Mouse (Mus musculus) erythroblast, adult 5-6 weeks (primary cell): ENCODE results near the gene Emg1. TPM values are rescaled to one million over a fixed set of nuclear protein-coding genes. Genes with fewer than 3 reads are reported as not detected.
A peak's percentile ranks its signal among the peaks of the same experiment; 100 is the strongest.

Experiments
- ATAC-seq: replicated peaks from 2 replicates; pipeline ENCODE4 v1.8.0; 2016; ENCODE audit warnings: moderate number of reproducible peaks, mild to moderate bottlenecking, moderate TSS enrichment, inconsistent platforms; ENCODE audit not compliant: poor library complexity, low FRiP score, severe bottlenecking
- total RNA-seq, 2 experiments: library from RNA; stranded (forward) in 1 of 2; stranded (reverse) in 1 of 2; fragments of 150-400 nt in 1 of 2; fragments of 200-764, 138-1000 nt in 1 of 2; gene quantifications; 2 replicates each; pipeline versions ENCODE4 v1.2.3 to v1.2.4; 2015 to 2017; ENCODE audit warnings: low replicate concordance in 2 of 2

Emg1 gene
- total RNA-seq (2015; ENCODE audit: low replicate concordance): 65.1 and 66.0 TPM in 2 replicates
- total RNA-seq (2017; ENCODE audit: low replicate concordance): 35.8 and 37.2 TPM in 2 replicates

DNA sequence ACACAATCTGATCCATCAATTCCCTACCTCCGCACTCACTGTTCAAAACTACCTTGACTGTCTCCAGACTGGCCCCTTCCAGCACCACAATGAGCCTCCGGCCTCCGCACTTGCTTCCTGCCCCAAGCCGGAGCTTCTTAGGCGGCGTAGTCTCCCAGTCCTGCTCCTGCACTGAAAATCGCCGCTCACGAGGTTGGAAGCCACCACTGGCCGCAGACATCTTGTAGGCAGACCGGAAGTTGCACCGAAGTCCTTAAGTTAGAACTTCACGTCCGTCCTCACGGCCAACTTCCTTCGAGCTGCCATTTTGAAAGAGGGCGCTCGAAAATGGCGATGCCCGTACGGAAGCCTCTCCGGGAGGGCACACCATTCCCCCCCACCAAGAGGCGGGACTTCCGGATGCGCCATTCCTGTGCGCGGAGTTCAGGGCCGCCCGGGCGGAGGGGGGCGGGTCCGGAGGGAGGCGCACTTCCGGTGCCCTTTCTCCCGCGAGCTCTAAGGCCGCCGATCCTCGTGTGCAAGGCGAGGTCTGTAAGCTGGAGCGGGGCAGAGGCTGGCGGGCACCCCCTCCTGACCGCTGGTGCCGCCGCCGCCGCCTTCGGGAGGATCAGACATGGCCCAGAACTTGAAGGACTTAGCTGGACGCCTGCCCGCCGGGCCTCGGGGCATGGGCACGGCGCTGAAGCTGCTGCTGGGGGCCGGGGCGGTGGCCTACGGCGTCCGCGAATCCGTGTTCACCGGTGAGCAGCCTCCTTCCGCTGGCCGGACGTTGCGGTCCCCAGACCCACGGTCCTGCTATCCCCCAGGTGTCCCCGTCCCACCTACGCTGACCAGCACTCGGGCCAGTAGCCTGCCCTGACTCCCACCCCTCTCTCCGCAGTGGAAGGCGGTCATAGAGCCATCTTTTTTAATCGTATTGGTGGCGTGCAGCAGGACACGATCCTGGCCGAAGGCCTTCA is at the start of gene Emg1, which contains the start of gene Phb2:
Gene Emg1, minus strand, starts transcription at position 355 of the 959 bp plus-strand sequence.
Gene Phb2, plus strand, starts transcription at position 513 of the 959 bp plus-strand sequence.
- peak; percentile 94 for ATAC-seq

DNA sequence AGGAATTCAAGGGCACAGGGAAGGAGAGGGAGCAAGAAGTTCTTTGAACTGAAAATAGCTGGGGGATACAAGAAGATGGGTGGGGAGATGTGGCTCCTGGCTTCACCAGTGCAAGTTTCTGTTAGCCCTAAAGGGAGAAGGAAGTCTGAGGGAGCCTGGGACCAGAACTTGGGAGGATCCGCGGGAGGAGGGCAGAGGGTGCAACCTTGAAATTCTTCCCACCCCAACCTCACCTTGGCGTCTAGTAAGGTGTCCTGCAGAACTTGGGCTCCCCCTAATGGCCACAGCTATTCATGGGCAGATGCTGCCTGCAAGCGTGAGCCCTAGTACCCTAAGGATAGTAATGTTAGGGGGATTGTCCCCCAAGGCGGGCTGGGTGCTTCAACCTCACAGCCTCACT is 47.3 kb upstream of the Emg1 start:
- peak; percentile 84 for ATAC-seq

DNA sequence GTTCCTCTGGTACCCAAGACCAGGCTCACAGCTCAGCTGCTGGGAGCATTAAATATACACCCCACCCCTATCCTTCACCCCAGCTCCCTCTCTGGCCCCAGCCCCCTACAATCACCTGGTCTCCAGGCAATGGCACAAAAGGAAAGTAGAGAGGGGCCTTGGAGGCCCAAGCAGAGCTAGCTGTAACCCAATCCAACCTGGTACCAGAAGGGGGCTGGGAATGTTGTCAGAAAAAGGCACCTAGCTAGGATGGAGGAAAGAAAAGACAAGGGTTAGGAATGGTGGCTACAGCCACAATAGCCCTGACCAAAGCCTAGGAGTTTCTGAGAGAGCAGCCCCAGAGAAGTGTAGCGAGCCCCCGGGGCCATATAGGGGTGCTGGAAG is 46.9 kb upstream of the Emg1 start:
- ATAC-seq: no peak

DNA sequence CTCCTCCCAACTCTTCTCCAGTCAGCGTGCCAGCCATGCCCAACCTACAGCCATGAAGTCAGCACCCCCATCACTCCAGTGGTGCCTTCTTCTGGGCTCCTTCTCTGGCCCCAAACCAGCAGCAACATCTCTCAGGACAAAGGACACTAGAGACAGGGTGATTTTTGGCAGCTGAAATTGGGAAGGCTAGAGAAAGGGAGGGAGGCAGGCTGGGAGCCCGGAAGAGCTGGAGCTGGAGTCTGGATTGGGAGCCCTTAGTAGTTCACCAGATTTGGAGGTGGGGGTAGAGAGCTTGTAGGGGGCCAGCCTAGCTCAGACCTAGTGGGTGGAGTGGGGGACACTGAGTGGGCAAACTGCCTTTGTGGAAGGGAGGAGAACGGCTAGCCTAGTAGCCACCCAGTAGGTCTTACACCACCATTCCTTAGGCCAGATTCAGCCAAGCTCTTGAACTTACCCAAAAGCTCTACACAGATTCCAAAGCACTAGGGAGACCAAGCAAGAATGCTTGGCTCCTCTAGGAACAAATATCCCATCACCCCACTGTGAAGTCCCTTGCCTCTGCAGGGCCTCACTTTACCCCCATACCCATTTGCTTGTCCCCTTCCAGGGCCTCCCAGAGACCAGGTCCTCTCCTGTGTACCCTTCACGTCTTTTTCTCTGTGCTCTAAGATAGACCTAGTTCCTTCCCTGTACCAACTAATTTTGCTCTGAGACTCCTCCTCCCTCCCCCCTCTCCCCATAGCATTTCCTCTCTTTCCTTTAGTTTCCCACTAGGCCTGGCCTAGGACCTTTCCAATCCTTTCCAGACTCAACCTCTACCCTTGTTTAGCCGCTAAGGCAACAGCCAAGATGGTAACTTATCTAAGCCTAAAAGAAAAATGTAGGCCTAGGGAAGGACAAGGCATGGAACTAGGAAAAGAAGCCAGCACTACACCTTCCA is 46.2 kb upstream of the Emg1 start:
- no peak for ATAC-seq

DNA sequence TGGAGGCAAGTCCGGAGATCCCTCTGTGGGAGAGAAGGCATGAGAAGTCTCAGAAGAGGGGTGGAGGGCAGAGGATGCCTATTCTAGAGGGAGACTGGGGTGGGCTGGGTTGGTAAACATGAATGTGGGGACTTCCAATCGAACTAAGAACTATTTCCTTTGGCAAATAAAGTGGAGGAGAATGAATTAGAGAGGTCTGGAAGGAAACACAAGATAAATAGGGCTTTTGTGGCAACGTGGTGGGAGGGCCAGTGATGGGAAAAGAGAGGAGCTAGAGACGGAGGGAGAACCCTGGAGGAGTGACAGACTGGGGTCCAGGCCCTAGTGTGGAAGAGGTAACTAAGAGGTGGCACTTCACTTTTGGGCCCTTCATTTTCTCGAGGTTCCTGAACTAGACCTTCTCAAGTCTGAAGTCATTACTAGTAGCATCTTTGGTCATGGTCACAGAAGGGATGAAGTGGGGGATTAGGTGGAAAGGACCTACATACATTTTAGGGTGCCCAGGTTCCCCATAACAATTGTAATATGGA is 45.4 kb upstream of the Emg1 start:
- no peak for ATAC-seq

DNA sequence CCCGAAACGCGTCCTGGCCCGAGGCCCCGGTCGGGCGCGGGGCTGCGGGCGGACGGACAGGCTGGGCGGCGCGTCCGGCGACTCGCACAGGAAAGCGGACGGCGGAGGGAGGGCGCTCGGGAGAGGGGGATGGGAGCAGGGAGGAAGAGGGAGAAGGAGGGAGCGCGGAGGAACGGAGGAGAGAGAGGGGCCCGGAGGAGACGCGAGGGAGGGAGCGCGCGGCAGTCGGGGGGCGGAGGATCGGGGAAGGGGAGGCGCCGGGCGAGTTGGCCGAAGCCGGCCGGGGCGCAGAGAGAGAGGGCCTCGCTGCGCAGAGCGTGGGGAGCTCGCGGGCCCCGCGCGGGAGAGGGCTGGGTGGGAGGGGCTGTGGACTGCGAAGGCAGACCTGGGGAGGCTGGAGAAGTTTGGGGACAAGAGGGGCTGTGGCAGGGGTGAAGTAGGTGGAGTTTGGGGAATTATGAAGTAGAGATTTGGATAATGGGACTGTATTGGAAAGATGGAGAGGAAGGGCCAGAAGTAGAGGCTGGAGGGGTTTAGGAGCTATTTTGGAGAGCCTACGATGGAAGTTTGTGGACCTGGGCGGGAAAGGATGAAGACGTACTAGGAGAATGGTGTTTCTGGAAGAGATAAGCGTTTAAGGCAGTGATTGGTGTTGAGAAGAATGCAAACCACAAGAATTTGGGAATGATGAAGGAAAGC is 44.8 kb upstream of the Emg1 start:
- no peak for ATAC-seq

DNA sequence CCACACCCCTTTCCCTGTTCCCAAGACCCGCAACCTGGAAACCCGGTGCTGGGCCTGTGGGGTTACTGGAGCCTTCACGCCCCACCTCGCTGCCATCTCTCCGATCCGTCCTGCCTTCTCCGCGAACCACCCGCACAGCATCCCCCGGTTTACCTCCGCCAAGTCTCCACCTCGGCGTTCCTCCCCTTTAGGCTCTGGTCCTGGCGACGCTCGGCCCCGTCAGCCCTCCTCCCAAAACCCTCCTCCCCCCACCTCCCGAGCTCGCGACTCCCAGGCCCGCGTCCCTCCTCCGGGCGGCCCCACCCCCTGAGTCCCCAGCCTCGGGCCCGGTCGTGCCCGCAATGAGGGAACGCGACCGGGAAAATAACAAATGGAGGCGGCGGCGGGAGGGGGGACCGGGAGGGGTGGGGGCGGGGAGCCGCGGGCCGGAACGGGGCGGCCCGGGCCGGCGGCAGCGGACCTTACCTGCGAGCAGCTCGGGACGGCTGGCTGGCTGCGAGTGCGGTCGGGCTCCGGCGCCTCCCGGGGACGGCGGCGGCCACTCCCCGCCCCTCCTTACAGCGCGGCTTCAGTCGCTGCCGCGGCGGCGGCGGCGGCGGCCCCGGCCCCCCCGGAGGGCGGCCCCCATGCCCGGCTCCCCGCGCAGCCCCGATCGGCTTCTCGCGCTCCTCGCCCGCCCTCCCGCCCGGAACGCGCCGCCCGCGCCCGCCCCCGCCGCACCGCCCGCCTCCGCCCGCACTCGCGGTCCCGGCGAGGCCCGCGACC is 44.0 kb upstream of the Emg1 start, which contains the start of the genes Gm45234 and Atn1:
Gene Gm45234, minus strand, starts transcription at position 191 of the 765 bp plus-strand sequence.
Gene Atn1, minus strand, starts transcription at position 694 of the 765 bp plus-strand sequence.
- ATAC-seq: no peak

DNA sequence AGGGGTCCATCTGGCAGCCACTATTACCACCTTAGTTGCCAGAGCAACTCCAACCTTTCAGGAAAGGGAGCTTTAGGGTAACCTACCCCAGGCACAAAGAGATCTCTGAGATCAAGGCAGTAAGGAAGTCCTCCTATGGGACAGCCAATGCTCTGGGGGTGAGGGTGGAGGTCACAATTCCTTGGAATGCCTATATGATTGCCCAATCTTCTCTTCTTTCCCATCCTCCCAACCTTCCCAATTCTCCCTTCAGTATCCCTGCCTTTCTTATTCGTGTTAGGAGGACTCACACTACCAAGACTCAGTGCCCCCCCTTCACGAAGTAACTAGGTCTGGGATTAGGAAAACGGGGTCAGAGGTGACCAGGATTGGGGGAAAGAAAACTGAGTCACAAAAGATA is 43.3 kb upstream of the Emg1 start:
- ATAC-seq: no peak

DNA sequence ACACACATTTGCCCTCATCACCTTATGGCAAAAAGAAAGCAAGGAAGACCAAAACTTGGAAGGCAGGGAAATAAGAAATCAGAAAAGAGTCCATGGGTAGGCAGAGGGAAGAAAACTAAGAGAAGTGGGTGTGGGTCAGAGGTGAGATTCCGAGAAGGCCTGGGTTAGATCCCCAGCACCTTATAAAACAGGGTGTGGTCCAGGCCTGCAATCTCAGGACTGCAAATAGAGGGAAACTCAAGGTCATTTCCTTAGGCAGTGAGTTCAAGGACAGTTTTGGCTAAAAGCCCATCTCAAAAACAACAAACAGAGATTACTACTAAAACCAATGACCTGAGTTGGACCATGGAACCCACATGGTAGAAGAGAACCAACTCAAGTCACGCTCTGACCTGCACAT is 41.9 kb upstream of the Emg1 start:
- ATAC-seq: no peak

DNA sequence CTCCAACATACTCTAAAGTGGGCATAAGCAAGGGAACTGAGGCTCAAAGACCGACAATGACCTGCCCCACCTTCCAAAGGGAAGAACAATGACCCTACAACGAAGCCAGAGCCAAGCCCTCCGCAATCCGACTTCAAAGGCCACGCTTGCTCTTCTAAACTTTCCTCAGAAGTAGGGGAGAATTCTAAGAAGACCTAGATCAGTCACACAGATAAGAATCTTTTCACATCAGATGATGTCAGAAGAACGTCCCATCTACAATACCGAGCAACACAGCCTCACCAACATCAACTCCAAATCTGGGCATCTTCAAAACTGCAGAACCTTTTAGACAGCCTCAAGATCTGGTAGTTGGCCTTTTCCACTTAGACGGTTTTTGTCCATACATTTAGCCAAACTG is 38.4 kb upstream of the Emg1 start:
- no peak for ATAC-seq

DNA sequence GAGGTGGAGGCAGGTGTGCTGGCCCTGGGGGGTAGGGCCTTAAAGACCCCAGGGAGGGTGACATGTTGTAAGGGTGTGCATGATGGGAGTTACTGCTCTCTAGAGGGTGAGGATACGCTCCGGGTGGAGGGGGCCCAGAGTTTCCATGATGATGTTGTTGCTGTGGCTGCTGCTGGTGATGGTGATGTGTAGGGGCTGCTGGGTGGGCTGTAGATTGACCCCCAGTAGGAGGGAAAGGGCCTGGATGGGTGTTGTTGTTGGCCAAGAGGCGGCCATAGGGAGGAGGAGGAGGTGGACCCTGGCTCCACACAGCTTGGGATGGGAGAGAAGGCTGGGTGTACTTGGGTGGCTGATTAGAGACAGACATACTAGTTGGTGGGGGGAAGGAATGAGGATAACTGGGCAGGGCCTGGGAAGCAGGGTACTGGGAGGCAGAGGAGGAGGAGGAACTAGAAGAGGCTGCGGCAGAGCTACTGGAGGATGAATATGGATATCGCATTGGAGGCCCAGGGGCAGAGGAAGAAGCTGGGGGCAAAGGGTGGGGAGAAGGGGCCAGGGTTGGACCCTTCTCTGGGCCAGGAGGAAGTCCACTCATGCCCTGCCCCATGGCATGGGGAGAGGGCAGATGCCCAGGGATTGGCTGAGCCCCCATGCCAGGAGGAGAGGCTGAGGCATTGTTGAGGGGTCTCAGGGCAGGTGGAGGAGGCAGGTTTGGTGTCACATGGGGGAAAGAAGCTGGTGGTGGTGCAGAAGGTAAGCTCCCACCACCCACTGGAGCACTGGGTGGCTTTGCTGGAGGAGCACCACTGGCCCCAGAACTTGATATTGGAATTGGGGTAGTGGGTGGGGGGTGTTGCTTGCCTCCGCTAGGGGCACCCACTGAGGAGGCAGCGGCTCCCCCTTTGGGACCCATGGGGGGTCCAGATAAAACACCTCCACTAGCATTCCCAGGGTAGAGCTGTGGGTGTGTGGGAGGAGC is 35.0 kb upstream of the Emg1 start:
- ATAC-seq: no peak

DNA sequence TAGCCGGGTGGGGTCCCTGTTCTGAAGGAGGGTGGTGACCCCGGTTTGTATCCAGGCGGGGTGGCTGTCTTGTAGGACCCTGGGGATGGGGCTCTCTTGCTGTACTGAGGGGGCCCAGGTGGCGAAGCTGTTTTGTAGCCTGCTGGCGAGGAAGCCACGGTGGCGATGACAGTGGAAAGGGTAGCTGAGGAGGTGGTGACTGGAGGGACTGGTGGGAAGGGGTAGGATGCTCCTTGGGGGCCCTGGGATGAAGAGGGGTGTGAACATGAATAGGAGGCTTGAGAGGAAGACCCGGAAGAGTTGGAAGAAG is 34.3 kb upstream of the Emg1 start:
- no peak for ATAC-seq

DNA sequence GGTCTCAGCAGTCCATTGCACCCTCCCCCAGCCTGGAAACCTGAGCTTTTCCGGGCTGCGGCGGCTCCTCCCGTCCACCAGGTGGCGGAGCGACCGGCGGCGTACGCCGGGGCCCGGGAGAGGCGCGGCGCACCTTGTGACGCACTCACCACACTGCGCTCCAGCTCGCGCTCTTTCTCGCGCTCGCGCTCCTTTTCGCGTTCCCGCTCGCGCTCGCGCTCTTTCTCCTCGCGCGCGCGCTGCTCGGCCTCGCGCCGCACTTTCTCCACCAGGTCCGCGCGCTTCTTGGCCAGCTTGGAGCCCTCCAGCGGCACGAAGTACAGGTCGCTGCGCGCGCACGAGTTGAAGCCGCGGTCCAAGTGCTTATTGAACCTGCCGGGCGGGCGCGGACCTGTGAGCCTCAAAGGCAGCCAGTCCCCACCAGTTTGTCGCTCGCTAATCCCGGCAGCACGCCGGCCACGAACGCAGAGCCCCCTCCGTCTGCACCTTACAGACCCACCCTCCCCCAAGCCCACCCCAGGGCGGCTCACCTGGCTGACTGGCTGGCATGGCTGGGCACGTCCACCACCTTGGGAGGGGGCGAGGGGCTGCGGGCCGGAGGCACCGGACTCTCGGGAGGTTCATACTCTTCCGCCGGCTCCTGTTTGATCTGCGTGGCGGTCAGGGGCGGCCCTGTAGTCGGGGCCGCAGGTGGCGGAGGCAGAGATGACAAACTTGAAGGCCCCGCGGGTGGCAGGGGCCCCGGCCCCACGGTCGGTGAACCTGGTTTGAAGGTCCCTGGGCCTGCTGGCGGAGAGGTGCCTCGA is 33.7 kb upstream of the Emg1 start:
- ATAC-seq: peak; percentile 72

DNA sequence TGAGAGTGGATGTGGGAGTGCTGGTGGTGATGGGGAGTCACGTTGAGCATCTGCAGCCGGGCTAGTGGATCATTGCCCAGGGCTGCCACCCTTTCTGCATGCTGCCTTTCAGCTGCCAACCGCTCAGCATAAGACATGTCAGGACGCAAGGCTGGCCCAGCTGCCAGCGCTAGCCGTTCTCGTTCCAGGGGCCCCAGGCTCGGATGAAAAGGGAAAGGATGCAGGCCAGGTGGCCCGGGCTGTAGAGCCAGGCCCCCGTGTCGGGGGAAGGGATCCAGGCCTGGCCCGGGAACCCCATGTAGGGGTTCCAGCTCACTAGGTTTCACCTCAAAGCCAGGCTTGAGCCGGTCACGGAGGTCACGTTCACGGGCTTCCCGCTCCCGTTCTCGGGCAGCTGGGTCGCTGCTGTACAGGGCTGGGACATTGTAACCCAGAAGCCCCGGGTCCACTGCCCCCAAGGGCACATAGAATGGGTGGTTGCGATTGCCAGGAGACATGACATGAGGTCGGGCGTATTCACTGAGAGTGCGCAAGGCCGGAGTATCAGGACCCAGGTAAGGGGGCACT is 32.9 kb upstream of the Emg1 start:
- no peak for ATAC-seq

DNA sequence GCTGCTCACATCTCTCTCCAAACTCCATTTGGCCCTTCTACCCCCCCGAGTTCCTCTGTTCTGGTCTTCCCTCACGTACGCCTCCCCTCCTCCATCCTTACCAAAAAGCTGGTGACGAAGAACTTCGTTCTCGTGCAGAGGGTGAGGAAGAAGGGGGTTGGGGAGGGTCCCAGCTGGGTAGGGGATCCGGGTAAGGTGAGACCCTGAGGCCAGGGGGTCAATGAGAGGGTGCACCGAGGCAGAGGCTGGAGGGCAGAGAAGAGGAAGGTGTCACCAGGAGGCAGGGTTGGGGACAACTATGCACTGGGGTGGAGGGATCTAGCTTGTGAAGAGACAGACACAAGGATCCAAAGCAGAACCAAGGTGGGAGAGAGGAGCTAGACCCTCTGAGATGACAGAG is 31.7 kb upstream of the Emg1 start:
- no peak for ATAC-seq

DNA sequence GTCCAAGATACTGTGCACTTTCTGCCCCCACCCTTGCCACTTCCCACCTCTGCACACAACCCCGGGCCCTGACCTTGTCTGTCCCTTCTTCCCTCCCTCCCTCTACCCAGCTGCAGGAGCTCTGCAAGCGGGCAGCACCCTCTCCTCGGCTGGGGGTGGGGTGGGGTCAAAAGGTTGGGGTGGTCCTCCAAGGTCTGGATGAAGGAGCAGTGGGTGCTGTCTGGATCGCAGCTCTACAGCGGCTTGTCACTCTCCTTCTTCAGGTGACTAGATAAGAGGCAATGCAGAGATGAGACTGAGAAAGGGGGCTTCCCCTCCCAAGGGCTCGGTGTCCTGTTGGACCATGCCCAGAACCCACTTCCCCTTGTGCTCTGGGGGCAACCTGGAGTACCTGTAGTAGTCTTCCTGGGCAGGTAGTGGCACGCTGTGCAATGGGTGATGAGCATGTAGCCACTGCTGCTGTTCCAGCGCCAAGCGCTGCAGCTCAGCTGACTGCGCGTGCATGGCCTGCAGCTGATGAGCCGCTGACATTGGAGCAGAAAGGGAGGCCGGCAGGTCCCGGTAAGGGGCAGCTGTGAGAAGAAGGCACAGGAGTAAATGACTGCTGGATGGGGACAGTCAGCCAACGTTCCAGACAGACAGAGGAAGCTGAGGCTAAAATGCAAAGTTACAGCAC is 31.0 kb upstream of the Emg1 start:
- ATAC-seq: no peak
